Mouse (Mus musculus): ENCODE results near the gene BC061212.
"Not testable (repeated sequence)": the region's sequence is repeated elsewhere in the genome, so short reads cannot be mapped to it uniquely, and the experiment has no call there.

Gene BC061212

DNA sequence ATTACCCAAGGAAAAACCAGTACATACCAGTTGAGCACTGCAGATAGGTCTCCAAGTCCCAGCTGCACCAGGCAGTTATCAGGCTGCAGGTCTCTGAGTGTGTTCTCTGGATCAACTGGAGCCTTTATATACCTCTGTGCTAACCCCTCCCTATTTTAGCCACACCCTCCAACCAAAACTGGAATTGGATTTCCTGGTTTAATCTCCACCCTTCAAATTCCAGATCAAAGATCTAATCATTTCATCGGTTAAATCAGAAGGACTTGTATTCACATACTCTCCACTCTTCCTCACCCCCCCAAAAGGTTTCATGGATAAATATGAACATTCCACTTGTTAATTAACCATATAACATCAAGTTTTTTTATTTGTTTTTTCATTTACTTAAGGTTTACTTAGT, at the start of gene BC061212:
Gene BC061212 (minus strand): TSS at position 101 of the 400 bp plus-strand sequence.
- DNase-seq (ENCODE audit: extremely low read depth, low read depth) = not testable (repeated sequence)

DNA sequence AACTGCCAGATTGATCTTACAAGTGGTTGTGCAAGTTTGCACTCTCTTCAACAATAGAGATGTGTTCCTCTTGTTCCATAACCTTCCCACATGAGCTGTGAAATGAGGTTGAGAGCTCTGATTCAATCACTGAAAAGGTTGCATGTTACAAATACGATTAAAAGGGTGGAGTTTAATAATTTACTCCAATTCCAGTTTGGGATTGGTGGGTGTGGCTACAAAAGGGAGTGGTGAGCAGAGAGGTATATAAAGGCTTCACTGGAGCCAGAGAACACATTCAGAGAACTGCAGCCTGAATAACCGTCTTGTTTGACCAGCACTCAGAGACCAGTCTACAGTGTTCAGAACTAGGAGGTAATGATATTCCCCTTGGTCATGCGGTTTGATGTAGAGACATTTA, 5.7 kb upstream of the BC061212 start, which contains the start of gene Gm6351:
Gene Gm6351 (plus strand): TSS at position 301 of the 400 bp plus-strand sequence.
- not testable (repeated sequence) for DNase-seq (ENCODE audit: extremely low read depth, low read depth)

Measured in MEL-GATA-1-ER (cell line).